Mouse (Mus musculus): Measurements from ENCODE around the gene Scnm1. TPM values are rescaled to one million over a fixed set of nuclear protein-coding genes. Genes with fewer than 3 reads are reported as not detected.

The Scnm1 gene
- 38.1 and 39.2 TPM in 2 replicates for total RNA-seq (2012; rRNA removed)

GRCm38 (mm10) chr3:95133680-95134101 lies at the start of gene Scnm1, which contains the start of gene Lysmd1:
TSS of gene Scnm1 (minus strand) at chr3:95134011.
TSS of gene Lysmd1 (plus strand) at chr3:95134088.
- H3K4me1 ChIP-seq (ENCODE audit: control insufficient read depth in 2 of 2, insufficient read depth in 2 of 2, low read length in 2 of 2, poor library complexity in 1 of 2): peaks cover 3 to 10% of the 10 kb centered on the region in 2 experiments; a peak in 2 of 4 replicates
- no peaks in the 10 kb centered on the region for H3K9me3 ChIP-seq (ENCODE audit: control insufficient read depth, insufficient read depth, low read depth, low read length)
- TF ChIP-seq CHD2 (IDR thresholded peaks at IDR 0.05; ENCODE audit: low read depth, low read length): no peak
- TF ChIP-seq HCFC1 (IDR thresholded peaks at IDR 0.05; ENCODE audit: borderline replicate concordance, insufficient read depth, low read length): peak; percentile 75; the same call in 1 of the 2 replicates
- H3K36me3 ChIP-seq (ENCODE audit: control insufficient read depth, insufficient read depth, low read length, poor library complexity, severe bottlenecking): peaks cover 3% of the 10 kb centered on the region; the same call in 1 of the 2 replicates
- H3K27ac ChIP-seq (ENCODE audit: insufficient read depth, low read depth, low read length, poor library complexity, severe bottlenecking): peak within 1 kb of the TSS; percentile 38
- H3K4me3 ChIP-seq (ENCODE audit: insufficient read depth in 1 of 2, low read depth in 1 of 2, low read length in 2 of 2, poor library complexity in 1 of 2, severe bottlenecking in 1 of 2): peak within 1 kb of the TSS; percentile 77 to 93
- peak; percentile 81 for DNase-seq (ENCODE audit: low read depth, low spot score)
- in situ Hi-C loops (cut with MboI; ENCODE audit: low sequenced_read_pairs in 2 of 2, unreplicated experiment in 2 of 2): no loop called here
- peak within 1 kb of the TSS; percentile 95 for H3K9ac ChIP-seq (ENCODE audit: insufficient read depth, low read depth, low read length, poor library complexity, severe bottlenecking)

- H3K4me1 ChIP-seq (ENCODE audit: control insufficient read depth in 2 of 2, insufficient read depth in 2 of 2, low read length in 2 of 2, poor library complexity in 1 of 2): peaks cover 2 to 4% of the 10 kb centered on the region in 2 experiments; a peak in 3 of 4 replicates
- no peak for DNase-seq (ENCODE audit: low read depth, low spot score)
- no peak overlapping the region for H3K4me3 ChIP-seq (ENCODE audit: insufficient read depth in 1 of 2, low read depth in 1 of 2, low read length in 2 of 2, poor library complexity in 1 of 2, severe bottlenecking in 1 of 2)
- no peak overlapping the region for H3K9ac ChIP-seq (ENCODE audit: insufficient read depth, low read depth, low read length, poor library complexity, severe bottlenecking)
- H3K36me3 ChIP-seq (ENCODE audit: control insufficient read depth, insufficient read depth, low read length, poor library complexity, severe bottlenecking): peaks cover 10% of the 10 kb centered on the region; the same call in 1 of the 2 replicates
- TF ChIP-seq HCFC1 (IDR thresholded peaks at IDR 0.05; ENCODE audit: borderline replicate concordance, insufficient read depth, low read length) (no peak), ZNF384 (IDR thresholded peaks at IDR 0.05; ENCODE audit: low read depth, low read length) (no peak), MAFK (IDR thresholded peaks at IDR 0.05; ENCODE audit: insufficient read depth, low read depth, low read length) (no peak), ZC3H11A (IDR thresholded peaks at IDR 0.05; ENCODE audit: borderline replicate concordance, low read depth, low read length) (no peak), CHD2 (IDR thresholded peaks at IDR 0.05; ENCODE audit: low read depth, low read length) (no peak)
- no peaks in the 10 kb centered on the region for H3K9me3 ChIP-seq (ENCODE audit: control insufficient read depth, insufficient read depth, low read depth, low read length)
- no peak overlapping the region for H3K27ac ChIP-seq (ENCODE audit: insufficient read depth, low read depth, low read length, poor library complexity, severe bottlenecking)
- in situ Hi-C loops (cut with MboI; ENCODE audit: low sequenced_read_pairs in 2 of 2, unreplicated experiment in 2 of 2): no loop called here
These were observed 48.0 kb upstream of the Scnm1 start for GRCm38 (mm10) chr3:95181841-95182240.

- Histone ChIP-seq H3K27ac (ENCODE audit: insufficient read depth, low read depth, low read length, poor library complexity, severe bottlenecking) (no peak overlapping the region), H3K9me3 (ENCODE audit: control insufficient read depth, insufficient read depth, low read depth, low read length) (no peaks in the 10 kb centered on the region), H3K4me3 (ENCODE audit: insufficient read depth in 1 of 2, low read depth in 1 of 2, low read length in 2 of 2, poor library complexity in 1 of 2, severe bottlenecking in 1 of 2) (no peak overlapping the region), H3K4me1 (ENCODE audit: control insufficient read depth in 2 of 2, insufficient read depth in 2 of 2, low read length in 2 of 2, poor library complexity in 1 of 2) (peaks cover 2 to 4% of the 10 kb centered on the region in 2 experiments; a peak in 3 of 4 replicates), H3K9ac (ENCODE audit: insufficient read depth, low read depth, low read length, poor library complexity, severe bottlenecking) (no peak overlapping the region), H3K36me3 (ENCODE audit: control insufficient read depth, insufficient read depth, low read length, poor library complexity, severe bottlenecking) (peaks cover 3% of the 10 kb centered on the region; the same call in 1 of the 2 replicates)
- no peak for DNase-seq (ENCODE audit: low read depth, low spot score)
- in situ Hi-C loops (cut with MboI; ENCODE audit: low sequenced_read_pairs in 2 of 2, unreplicated experiment in 2 of 2): no loop called here
- no peak for TF ChIP-seq ZNF384 (IDR thresholded peaks at IDR 0.05; ENCODE audit: low read depth, low read length)
- no peak for TF ChIP-seq MAFK (IDR thresholded peaks at IDR 0.05; ENCODE audit: insufficient read depth, low read depth, low read length)
- no peak for TF ChIP-seq CHD2 (IDR thresholded peaks at IDR 0.05; ENCODE audit: low read depth, low read length)
- TF ChIP-seq HCFC1 (IDR thresholded peaks at IDR 0.05; ENCODE audit: borderline replicate concordance, insufficient read depth, low read length): no peak
- TF ChIP-seq ZC3H11A (IDR thresholded peaks at IDR 0.05; ENCODE audit: borderline replicate concordance, low read depth, low read length): no peak
These were observed 46.1 kb upstream of the Scnm1 start for GRCm38 (mm10) chr3:95179890-95180289.

GRCm38 (mm10) chr3:95178948-95179347 lies 45.1 kb upstream of the Scnm1 start:
- in situ Hi-C loops (cut with MboI; ENCODE audit: low sequenced_read_pairs in 2 of 2, unreplicated experiment in 2 of 2): no loop called here
- Histone ChIP-seq H3K4me3 (ENCODE audit: insufficient read depth in 1 of 2, low read depth in 1 of 2, low read length in 2 of 2, poor library complexity in 1 of 2, severe bottlenecking in 1 of 2) (no peak overlapping the region), H3K9ac (ENCODE audit: insufficient read depth, low read depth, low read length, poor library complexity, severe bottlenecking) (no peak overlapping the region), H3K27ac (ENCODE audit: insufficient read depth, low read depth, low read length, poor library complexity, severe bottlenecking) (no peak overlapping the region), H3K9me3 (ENCODE audit: control insufficient read depth, insufficient read depth, low read depth, low read length) (no peaks in the 10 kb centered on the region), H3K4me1 (ENCODE audit: control insufficient read depth in 2 of 2, insufficient read depth in 2 of 2, low read length in 2 of 2, poor library complexity in 1 of 2) (peaks cover 2 to 4% of the 10 kb centered on the region in 2 experiments; a peak in 3 of 4 replicates), H3K36me3 (ENCODE audit: control insufficient read depth, insufficient read depth, low read length, poor library complexity, severe bottlenecking) (no peaks in the 10 kb centered on the region; the same call in 1 of the 2 replicates)
- TF ChIP-seq ZNF384 (IDR thresholded peaks at IDR 0.05; ENCODE audit: low read depth, low read length) (no peak), MAFK (IDR thresholded peaks at IDR 0.05; ENCODE audit: insufficient read depth, low read depth, low read length) (no peak), CHD2 (IDR thresholded peaks at IDR 0.05; ENCODE audit: low read depth, low read length) (no peak)
- DNase-seq (ENCODE audit: low read depth, low spot score): no peak

GRCm38 (mm10) chr3:95177583-95177982 lies 43.8 kb upstream of the Scnm1 start:
- Histone ChIP-seq H3K9me3 (ENCODE audit: control insufficient read depth, insufficient read depth, low read depth, low read length) (no peaks in the 10 kb centered on the region), H3K4me1 (ENCODE audit: control insufficient read depth in 2 of 2, insufficient read depth in 2 of 2, low read length in 2 of 2, poor library complexity in 1 of 2) (peaks cover 4% of the 10 kb centered on the region in 2 experiments; a peak in 3 of 4 replicates), H3K9ac (ENCODE audit: insufficient read depth, low read depth, low read length, poor library complexity, severe bottlenecking) (no peak overlapping the region), H3K4me3 (ENCODE audit: insufficient read depth in 1 of 2, low read depth in 1 of 2, low read length in 2 of 2, poor library complexity in 1 of 2, severe bottlenecking in 1 of 2) (no peak overlapping the region), H3K27ac (ENCODE audit: insufficient read depth, low read depth, low read length, poor library complexity, severe bottlenecking) (peak overlapping the region; percentile 40; the same call in 1 of the 2 replicates), H3K36me3 (ENCODE audit: control insufficient read depth, insufficient read depth, low read length, poor library complexity, severe bottlenecking) (no peaks in the 10 kb centered on the region)
- TF ChIP-seq ZNF384 (IDR thresholded peaks at IDR 0.05; ENCODE audit: low read depth, low read length) (no peak), MAFK (IDR thresholded peaks at IDR 0.05; ENCODE audit: insufficient read depth, low read depth, low read length) (no peak), CHD2 (IDR thresholded peaks at IDR 0.05; ENCODE audit: low read depth, low read length) (no peak), ZC3H11A (IDR thresholded peaks at IDR 0.05; ENCODE audit: borderline replicate concordance, low read depth, low read length) (no peak), HCFC1 (IDR thresholded peaks at IDR 0.05; ENCODE audit: borderline replicate concordance, insufficient read depth, low read length) (no peak)
- in situ Hi-C loops (cut with MboI; ENCODE audit: low sequenced_read_pairs in 2 of 2, unreplicated experiment in 2 of 2): no loop called here
- DNase-seq (ENCODE audit: low read depth, low spot score): no peak

All from ES-E14 (cell line).